Mouse (Mus musculus): ENCODE results near the gene Banf2. TPM values are rescaled to one million over a fixed set of nuclear protein-coding genes. Genes with fewer than 3 reads are reported as not detected.

Gene Banf2
- polyA plus RNA-seq, 1 experiment: not detected

DNA sequence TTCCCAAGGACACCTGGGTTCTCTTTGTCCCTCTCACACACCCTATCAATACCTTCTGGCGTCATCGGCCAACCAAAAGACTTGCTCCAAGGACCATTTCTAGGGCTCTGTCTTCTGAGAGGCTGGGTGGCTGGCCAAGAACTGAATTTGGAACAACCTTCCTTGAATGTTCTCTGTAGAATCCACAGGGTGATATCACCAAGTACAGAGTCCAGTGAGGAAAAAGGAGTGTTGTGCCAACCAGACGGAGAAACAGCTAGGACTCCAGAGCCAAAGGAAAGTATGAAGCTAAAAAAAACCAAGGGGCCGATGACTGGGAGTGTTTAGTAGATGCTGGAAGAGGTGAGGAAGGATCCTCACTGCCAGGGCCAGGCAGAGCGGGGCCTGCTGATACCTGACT lies 74.5 kb downstream of the Banf2 start:
- no peaks in the 10 kb centered on the region for H3K4me1 ChIP-seq (ENCODE audit: control insufficient read depth, insufficient read depth, insufficient read length, low read length)
- no peak overlapping the region for H3K27ac ChIP-seq (replicated peaks; ENCODE audit: low read depth, low read length)
- H3K4me3 ChIP-seq (ENCODE audit: insufficient read depth, low read depth, low read length): no peak overlapping the region

DNA sequence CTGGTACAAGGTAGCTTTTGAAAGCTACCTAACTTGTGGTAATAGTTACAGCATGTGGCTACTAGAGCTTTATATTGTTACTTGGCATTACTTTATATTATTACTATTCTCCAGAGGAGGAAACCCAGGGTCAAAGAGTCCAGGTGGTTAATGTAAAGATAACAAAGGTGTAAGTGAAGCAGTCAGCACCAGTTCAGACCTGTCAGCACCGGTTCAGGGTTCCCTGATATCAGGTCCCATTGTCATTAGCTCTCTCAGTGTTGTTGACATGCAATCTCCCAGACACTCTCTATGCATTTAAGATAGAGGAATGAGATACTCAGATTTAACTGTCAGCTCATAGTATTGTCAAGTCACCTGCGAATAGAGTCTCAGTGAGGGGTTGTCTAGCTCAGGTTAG lies 75.0 kb downstream of the Banf2 start:
- H3K27ac ChIP-seq (replicated peaks; ENCODE audit: low read depth, low read length): no peak overlapping the region

DNA sequence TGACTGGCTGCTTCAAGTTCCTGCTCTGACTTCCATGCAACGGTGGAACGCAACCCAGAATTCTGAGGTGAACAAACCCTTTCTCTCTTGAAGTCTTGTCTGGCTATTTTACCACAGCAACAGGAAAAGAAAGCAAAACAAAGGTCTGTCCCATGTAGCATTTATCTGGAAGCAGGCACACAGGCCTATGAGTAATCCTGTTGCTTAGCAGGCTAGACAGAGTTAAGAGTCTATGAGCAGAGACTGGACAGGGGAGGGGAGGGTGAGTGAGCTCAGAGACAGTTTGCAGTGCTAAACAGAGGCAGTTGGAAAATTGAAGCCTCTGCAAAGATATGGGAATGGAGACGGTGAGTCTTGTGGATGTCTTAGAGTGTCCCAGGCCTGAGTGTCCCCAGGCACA lies 75.5 kb downstream of the Banf2 start:
- Histone ChIP-seq H3K4me3 (ENCODE audit: insufficient read depth, low read depth, low read length) (no peak overlapping the region), H3K27ac (replicated peaks; ENCODE audit: low read depth, low read length) (no peak overlapping the region), H3K4me1 (ENCODE audit: control insufficient read depth, insufficient read depth, insufficient read length, low read length) (no peaks in the 10 kb centered on the region)

More for the DNA sequence above, 75.0 kb downstream of the Banf2 start:
- no peaks in the 10 kb centered on the region for H3K4me1 ChIP-seq (ENCODE audit: control insufficient read depth, insufficient read depth, insufficient read length, low read length)
- H3K4me3 ChIP-seq (ENCODE audit: insufficient read depth, low read depth, low read length): no peak overlapping the region

DNA sequence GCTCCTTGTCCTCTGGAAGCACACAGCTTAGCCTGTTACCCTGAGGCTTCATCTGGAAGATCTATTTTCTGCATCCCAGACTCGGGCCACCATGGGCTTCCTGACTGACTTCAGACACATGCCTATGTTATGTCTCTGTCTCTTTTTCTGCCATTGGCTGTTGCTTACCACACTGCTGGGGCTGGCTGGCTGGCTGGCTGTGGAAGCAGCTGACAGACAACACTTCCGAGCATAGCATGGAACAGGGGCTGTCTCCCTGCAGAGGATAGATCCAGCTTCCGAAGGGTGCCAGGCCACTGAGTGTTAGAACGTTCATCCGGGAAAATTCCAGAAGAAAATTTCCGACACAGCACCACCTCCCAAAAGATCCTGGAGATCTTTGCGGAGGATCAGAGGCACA lies 79.1 kb downstream of the Banf2 start:
- Histone ChIP-seq H3K4me1 (ENCODE audit: control insufficient read depth, insufficient read depth, insufficient read length, low read length) (no peaks in the 10 kb centered on the region), H3K27ac (replicated peaks; ENCODE audit: low read depth, low read length) (no peak overlapping the region), H3K4me3 (ENCODE audit: insufficient read depth, low read depth, low read length) (no peak overlapping the region)

DNA sequence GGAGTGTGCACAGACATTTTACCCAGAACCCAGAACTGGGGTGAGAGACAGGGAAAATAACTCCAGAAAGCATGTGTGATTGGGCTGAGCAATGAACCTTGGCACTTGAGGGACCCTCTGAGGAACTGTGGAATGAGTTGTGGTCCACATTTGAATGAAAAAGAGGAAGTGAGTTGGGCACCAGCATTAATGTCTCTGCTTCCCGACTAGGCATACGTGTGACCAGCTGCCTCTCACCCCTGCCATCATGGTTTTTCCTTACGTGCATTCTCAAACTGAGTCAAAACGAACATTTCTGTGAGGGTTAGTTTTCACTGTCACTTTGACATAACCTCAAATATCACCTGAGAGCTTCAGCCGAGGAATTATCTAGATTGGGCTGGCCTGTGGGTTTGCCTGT lies 79.8 kb downstream of the Banf2 start:
- no peak overlapping the region for H3K27ac ChIP-seq (replicated peaks; ENCODE audit: low read depth, low read length)
- H3K4me1 ChIP-seq (ENCODE audit: control insufficient read depth, insufficient read depth, insufficient read length, low read length): no peaks in the 10 kb centered on the region
- no peak overlapping the region for H3K4me3 ChIP-seq (ENCODE audit: insufficient read depth, low read depth, low read length)

DNA sequence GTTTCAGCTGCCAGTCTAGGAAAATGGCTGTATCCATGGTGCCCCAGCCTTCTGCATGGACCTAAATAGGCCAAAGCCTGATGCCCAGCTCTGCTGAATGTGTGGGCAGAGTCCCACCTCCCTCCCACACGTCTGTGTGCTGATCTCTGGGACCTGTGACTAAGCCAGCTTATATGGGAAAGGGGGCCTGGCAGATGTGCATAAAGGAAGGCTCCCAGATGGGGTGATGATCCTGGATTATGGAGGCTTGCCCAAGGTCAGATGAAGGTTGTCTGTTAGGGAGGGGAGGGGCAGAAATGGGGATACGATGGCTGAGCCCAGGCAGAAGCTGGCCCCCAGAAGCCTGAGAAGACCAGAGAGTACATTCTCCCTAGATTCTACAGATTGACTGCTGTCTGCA lies 85.2 kb downstream of the Banf2 start:
- Histone ChIP-seq H3K27ac (replicated peaks; ENCODE audit: low read depth, low read length) (no peak overlapping the region), H3K4me1 (ENCODE audit: control insufficient read depth, insufficient read depth, insufficient read length, low read length) (peaks cover 2% of the 10 kb centered on the region; the same call in 1 of the 2 replicates)

DNA sequence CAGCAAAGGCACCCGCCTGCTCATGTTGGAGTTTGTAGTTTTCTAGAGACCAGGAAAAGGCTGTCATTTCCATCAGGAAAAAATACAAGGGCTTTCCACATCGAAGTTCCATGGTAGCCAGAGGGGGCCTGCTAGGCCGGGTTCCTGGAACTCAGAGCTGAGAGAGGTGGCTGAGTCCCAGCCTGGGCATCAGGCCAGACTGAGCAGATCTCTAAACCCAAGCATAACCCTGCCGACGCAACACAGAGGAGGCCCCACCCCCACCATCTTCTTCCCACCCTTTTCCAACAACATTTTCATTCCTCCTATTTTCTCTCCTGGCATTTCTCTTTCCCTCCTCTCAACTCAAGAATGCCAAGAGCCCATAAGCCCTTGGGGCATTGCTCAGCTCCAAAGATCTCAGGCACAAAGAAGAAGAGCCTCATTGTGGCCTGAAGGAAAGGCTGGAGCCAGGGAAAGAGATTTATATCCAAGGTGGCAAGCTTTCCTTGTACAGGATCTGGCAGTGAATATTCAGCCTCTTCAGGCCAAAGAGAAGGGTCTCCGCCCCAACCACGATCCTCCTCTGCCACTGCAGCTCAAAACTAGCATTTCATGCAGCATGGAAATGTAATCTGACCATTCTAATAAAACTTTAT lies 87.4 kb downstream of the Banf2 start:
- no peak overlapping the region for H3K27ac ChIP-seq (replicated peaks; ENCODE audit: low read depth, low read length)
- H3K4me3 ChIP-seq (ENCODE audit: insufficient read depth, low read depth, low read length): no peak overlapping the region
- H3K4me1 ChIP-seq (ENCODE audit: control insufficient read depth, insufficient read depth, insufficient read length, low read length): peaks cover 2% of the 10 kb centered on the region; the same call in 1 of the 2 replicates

More for the DNA sequence above, 85.2 kb downstream of the Banf2 start:
- no peak overlapping the region for H3K4me3 ChIP-seq (ENCODE audit: insufficient read depth, low read depth, low read length)

DNA sequence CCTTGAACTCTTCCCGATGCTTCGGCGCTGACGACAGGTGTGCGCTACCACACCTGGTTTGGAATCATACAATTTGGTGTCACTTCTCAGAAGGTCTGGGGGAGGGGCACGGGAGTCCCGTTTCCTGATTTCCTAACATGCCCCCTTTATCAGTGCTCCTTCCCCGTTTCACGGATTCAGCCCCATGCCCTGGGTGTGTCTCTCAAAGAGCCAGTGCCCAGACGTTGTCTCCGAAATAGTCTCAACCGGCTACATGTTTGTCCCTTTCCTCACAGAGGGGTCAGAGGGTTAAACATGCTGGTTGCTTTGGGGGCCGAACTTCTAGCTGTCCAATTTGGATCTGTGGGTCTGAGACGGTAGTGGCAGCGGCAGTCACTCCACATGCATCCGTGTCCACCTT lies 89.2 kb downstream of the Banf2 start:
- Histone ChIP-seq H3K4me3 (ENCODE audit: insufficient read depth, low read depth, low read length) (no peak overlapping the region), H3K4me1 (ENCODE audit: control insufficient read depth, insufficient read depth, insufficient read length, low read length) (peaks cover 2% of the 10 kb centered on the region; the same call in 1 of the 2 replicates), H3K27ac (replicated peaks; ENCODE audit: low read depth, low read length) (no peak overlapping the region)

Other genes with a start within 250 kb of the Banf2 start
- gene Bfsp1, start 169.9 kb upstream of the Banf2 start, polyA plus RNA-seq (2012; ENCODE audit: insufficient read depth, insufficient read length, missing spikeins): not detected in 2 replicates
- gene Dstn, start 117.7 kb upstream of the Banf2 start, polyA plus RNA-seq (2012; ENCODE audit: insufficient read depth, insufficient read length, missing spikeins): 95.9 and 97.0 TPM in 2 replicates
- gene Rrbp1, start 21.8 kb upstream of the Banf2 start, polyA plus RNA-seq (2012; ENCODE audit: insufficient read depth, insufficient read length, missing spikeins): 85.1 and 146 TPM in 2 replicates
- 21.4 and 26.4 TPM in 2 replicates for gene Mgme1, start 237.6 kb downstream of the Banf2 start, polyA plus RNA-seq (2012; ENCODE audit: insufficient read depth, insufficient read length, missing spikeins)
- gene Snx5, start 237.8 kb downstream of the Banf2 start, polyA plus RNA-seq (2012; ENCODE audit: insufficient read depth, insufficient read length, missing spikeins): 65.6 and 89.1 TPM in 2 replicates

Measured in brown adipose tissue, adult 24 weeks (tissue).